Mouse (Mus musculus) limb, embryonic 14.5 days (tissue): ENCODE results near the gene Vwa3b. TPM values are rescaled to one million over a fixed set of nuclear protein-coding genes. Genes with fewer than 3 reads are reported as not detected.

Source experiments
- ATAC-seq: fragments of 200-750 bp; cut with Nextera tagmentation; 2 replicates; pipeline ENCODE4 v1.8.0; 2017; ENCODE audit warnings: low read depth, moderate number of reproducible peaks, moderate TSS enrichment; ENCODE audit not compliant: low FRiP score
- DNase-seq: peaks from one replicate; pipeline ENCODE4 v3.0.0-alpha.2; 2015; ENCODE audit warnings: low spot score
- H3K27ac ChIP-seq: fragments of 300-500 bp; sonication (generic); replicated peaks from 2 replicates; pipeline ENCODE4 v1.5.1; 2014; ENCODE audit warnings: low read depth, mild to moderate bottlenecking, low read length, moderate library complexity, mixed read lengths
- H3K27me3 ChIP-seq: fragments of 300-500 bp; sonication (generic); 2 replicates; pipeline ENCODE4 v1.6.1; 2014; ENCODE audit warnings: low read length, mixed read lengths; ENCODE audit not compliant: control insufficient read depth, insufficient read depth
- H3K36me3 ChIP-seq: fragments of 300-500 bp; sonication (generic); 2 replicates; pipeline ENCODE4 v1.6.1; 2014; ENCODE audit warnings: mild to moderate bottlenecking, low read length, moderate library complexity, mixed read lengths; ENCODE audit not compliant: control insufficient read depth, insufficient read depth
- H3K4me1 ChIP-seq: fragments of 300-500 bp; sonication (generic); 2 replicates; pipeline ENCODE4 v1.6.1; 2014; ENCODE audit warnings: antibody characterized with exemption, low read length, mixed read lengths; ENCODE audit not compliant: control insufficient read depth, insufficient read depth
- H3K4me2 ChIP-seq: fragments of 300-500 bp; sonication (generic); replicated peaks from 2 replicates; pipeline ENCODE4 v1.6.1; 2014; ENCODE audit warnings: low read depth, mild to moderate bottlenecking, low read length, moderate library complexity; ENCODE audit not compliant: severe bottlenecking
- H3K4me3 ChIP-seq: fragments of 300-500 bp; sonication (generic); replicated peaks from 2 replicates; pipeline ENCODE4 v1.5.1; 2014; ENCODE audit warnings: low read length
- H3K9ac ChIP-seq: fragments of 300-500 bp; sonication (generic); 2 replicates; pipeline ENCODE4 v1.6.1; 2014; ENCODE audit warnings: mild to moderate bottlenecking, low read depth, low read length, moderate library complexity; ENCODE audit not compliant: severe bottlenecking
- H3K9me3 ChIP-seq: fragments of 300-500 bp; sonication (generic); 2 replicates; pipeline ENCODE4 v1.6.1; 2016; ENCODE audit warnings: low read length; ENCODE audit not compliant: control insufficient read depth
- POLR2A ChIP-seq: fragments of 200-500 bp; IDR thresholded peaks from 2 replicates; pipeline ENCODE4 v1.8.0; 2012; ENCODE audit warnings: inconsistent platforms, mild to moderate bottlenecking, moderate library complexity, borderline replicate concordance; ENCODE audit not compliant: insufficient read depth, insufficient read length; ENCODE audit errors: extremely low read depth
- WGBS: fragments of 180-500 bp; shearing (Covaris S2); extraction: QIAGEN DNeasy Blood & Tissue Kit; methylation state at CpG from one replicate; pipeline ENCODE4 v1.1.7; 2014; 5-methylcytosine and 5-hydroxymethylcytosine counted together
- polyA plus RNA-seq, 2 experiments: library from polyadenylated mRNA; depleted of rRNA in 1 of 2; stranded (reverse) in 1 of 2; unstranded in 1 of 2; fragments of >200 nt; fragmentation: Nextera tagmentation in 1 of 2; extraction: Ambion mirVana in 1 of 2; gene quantifications; 2 replicates each; pipeline versions ENCODE4 v1.2.1 to v1.2.3; 2012 to 2014

Gene Vwa3b
- polyA plus RNA-seq, 2 experiments, result 1.0 to 1.6 TPM

GRCm38 (mm10) chr1:37145966-37146365, 119.6 kb downstream of the Vwa3b start:
- WGBS, result 62% methylated on average over 4 of the region's 4 CpGs
- Histone ChIP-seq H3K36me3 (no peaks in the 10 kb centered on the region), H3K4me3 (no peak overlapping the region), H3K9me3 (no peaks in the 10 kb centered on the region), H3K27me3 (no peaks in the 10 kb centered on the region), H3K4me2 (no peak overlapping the region), H3K4me1 (no peaks in the 10 kb centered on the region), H3K9ac (no peak overlapping the region), H3K27ac (no peak overlapping the region)
- ATAC-seq (no peak), DNase-seq (peak; percentile 45)
- no peak for TF ChIP-seq POLR2A

GRCm38 (mm10) chr1:37149866-37150265, 123.5 kb downstream of the Vwa3b start:
- Histone ChIP-seq H3K9me3 (no peaks in the 10 kb centered on the region), H3K4me3 (no peak overlapping the region), H3K27me3 (no peaks in the 10 kb centered on the region), H3K9ac (no peak overlapping the region), H3K4me1 (no peaks in the 10 kb centered on the region), H3K36me3 (no peaks in the 10 kb centered on the region), H3K4me2 (no peak overlapping the region), H3K27ac (no peak overlapping the region)
- WGBS, result 87% methylated on average over 7 of the region's 7 CpGs
- ATAC-seq, result no peak
- TF ChIP-seq POLR2A, result no peak
- DNase-seq, result no peak

- TF ChIP-seq POLR2A, result no peak
- no peak for ATAC-seq
- WGBS, result 91% methylated on average over 9 of the region's 9 CpGs
These were observed 125.5 kb downstream of the Vwa3b start for GRCm38 (mm10) chr1:37151896-37152295.

GRCm38 (mm10) chr1:37166066-37166465, 139.7 kb downstream of the Vwa3b start:
- no peak for ATAC-seq
- no peak overlapping the region for H3K4me3 ChIP-seq
- H3K27me3 ChIP-seq, result no peaks in the 10 kb centered on the region
- no peak overlapping the region for H3K9ac ChIP-seq
- no peaks in the 10 kb centered on the region for H3K9me3 ChIP-seq
- peak; percentile 39 for DNase-seq
- no peak for TF ChIP-seq POLR2A
- no peaks in the 10 kb centered on the region for H3K36me3 ChIP-seq
- no peak overlapping the region for H3K27ac ChIP-seq
- 44% methylated on average over 6 of the region's 6 CpGs for WGBS
- no peaks in the 10 kb centered on the region for H3K4me1 ChIP-seq
- no peak overlapping the region for H3K4me2 ChIP-seq

More at GRCm38 (mm10) chr1:37151896-37152295, 125.5 kb downstream of the Vwa3b start:
- Histone ChIP-seq H3K4me3 (no peak overlapping the region), H3K4me2 (no peak overlapping the region), H3K36me3 (no peaks in the 10 kb centered on the region), H3K27ac (no peak overlapping the region), H3K27me3 (no peaks in the 10 kb centered on the region), H3K9ac (no peak overlapping the region), H3K4me1 (no peaks in the 10 kb centered on the region), H3K9me3 (no peaks in the 10 kb centered on the region)
- no peak for DNase-seq

GRCm38 (mm10) chr1:37167918-37168317, 141.5 kb downstream of the Vwa3b start:
- H3K36me3 ChIP-seq, result no peaks in the 10 kb centered on the region
- H3K4me3 ChIP-seq, result no peak overlapping the region
- H3K4me2 ChIP-seq, result no peak overlapping the region
- ATAC-seq, result peak; percentile 62; the same call in 1 of the 2 replicates
- H3K9ac ChIP-seq, result no peak overlapping the region
- no peaks in the 10 kb centered on the region for H3K9me3 ChIP-seq
- TF ChIP-seq POLR2A, result no peak
- peak; percentile 47 for DNase-seq
- H3K4me1 ChIP-seq, result no peaks in the 10 kb centered on the region
- H3K27me3 ChIP-seq, result no peaks in the 10 kb centered on the region
- WGBS, result 77% methylated on average over 7 of the region's 7 CpGs
- no peak overlapping the region for H3K27ac ChIP-seq

- no peak for DNase-seq
- H3K4me3 ChIP-seq, result no peak overlapping the region
These were observed 151.5 kb downstream of the Vwa3b start for GRCm38 (mm10) chr1:37177874-37178273.

More at GRCm38 (mm10) chr1:37177874-37178273, 151.5 kb downstream of the Vwa3b start:
- ATAC-seq, result no peak
- H3K9me3 ChIP-seq, result no peaks in the 10 kb centered on the region
- no peak overlapping the region for H3K9ac ChIP-seq
- H3K27me3 ChIP-seq, result no peaks in the 10 kb centered on the region
- no peak overlapping the region for H3K27ac ChIP-seq
- H3K4me1 ChIP-seq, result no peaks in the 10 kb centered on the region
- TF ChIP-seq POLR2A, result no peak
- H3K36me3 ChIP-seq, result no peaks in the 10 kb centered on the region
- no peak overlapping the region for H3K4me2 ChIP-seq
- 90% methylated on average over 2 of the region's 2 CpGs for WGBS
